Mouse (Mus musculus) layer of hippocampus, postnatal 10 days (tissue): ENCODE measurements around the gene Xbp1. TPM values are rescaled to one million over a fixed set of nuclear protein-coding genes. Genes with fewer than 3 reads are reported as not detected.
"Not testable (repeated sequence)": the region's sequence is repeated elsewhere in the genome, so short reads cannot be mapped to it uniquely, and the experiment has no call there.

Experiments
- DNase-seq, 2 experiments: peaks; one replicate each; pipeline ENCODE4 v3.0.0; 2021; ENCODE audit warnings: low spot score in 2 of 2
- long read RNA-seq: library from polyadenylated mRNA; stranded (forward); transcript quantifications from one replicate; pipeline ENCODE4 v2.0.0, GENCODE M21; 2023
- total RNA-seq, 2 experiments: library from RNA; stranded (reverse); gene quantifications; 2 replicates each; pipeline ENCODE4 v1.2.3; 2021

The Xbp1 gene
- 10 to 100 TPM; 63.6 to 65.1 TPM for total RNA-seq
- long read RNA-seq, transcript Xbp1-201 (5 exons, 2,129 nt), result major isoform, 119 of 131 reads
- long read RNA-seq, partial matches to known transcripts, result 1 of 131 reads
- long read RNA-seq, other reads (novel, unspliced or antisense), result 8 of 131 reads

DNA sequence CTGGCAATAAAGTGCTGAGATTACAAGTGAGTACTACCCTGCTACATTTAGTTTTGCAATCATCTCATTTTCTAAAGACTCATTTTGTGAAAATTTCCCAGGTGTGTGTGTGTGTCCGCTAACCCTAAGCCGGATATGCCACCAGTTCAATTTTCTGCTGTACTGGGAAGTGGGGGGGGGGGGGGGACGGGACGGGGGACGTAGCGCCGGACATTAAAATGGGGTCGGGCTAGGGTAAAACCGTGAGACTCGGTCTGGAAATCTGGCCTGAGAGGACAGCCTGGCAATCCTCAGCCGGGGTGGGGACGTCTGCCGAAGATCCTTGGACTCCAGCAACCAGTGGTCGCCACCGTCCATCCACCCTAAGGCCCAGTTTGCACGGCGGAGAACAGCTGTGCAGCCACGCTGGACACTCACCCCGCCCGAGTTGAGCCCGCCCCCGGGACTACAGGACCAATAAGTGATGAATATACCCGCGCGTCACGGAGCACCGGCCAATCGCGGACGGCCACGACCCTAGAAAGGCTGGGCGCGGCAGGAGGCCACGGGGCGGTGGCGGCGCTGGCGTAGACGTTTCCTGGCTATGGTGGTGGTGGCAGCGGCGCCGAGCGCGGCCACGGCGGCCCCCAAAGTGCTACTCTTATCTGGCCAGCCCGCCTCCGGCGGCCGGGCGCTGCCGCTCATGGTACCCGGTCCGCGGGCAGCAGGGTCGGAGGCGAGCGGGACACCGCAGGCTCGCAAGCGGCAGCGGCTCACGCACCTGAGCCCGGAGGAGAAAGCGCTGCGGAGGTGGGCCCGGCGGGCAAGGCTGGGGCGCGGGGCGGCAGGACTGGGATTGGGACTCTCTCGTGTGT, at the start of gene Xbp1:
TSS of gene Xbp1 (plus strand) at position 248 of the 854 bp plus-strand sequence.
- DNase-seq, result peak; percentile 96 to 98

DNA sequence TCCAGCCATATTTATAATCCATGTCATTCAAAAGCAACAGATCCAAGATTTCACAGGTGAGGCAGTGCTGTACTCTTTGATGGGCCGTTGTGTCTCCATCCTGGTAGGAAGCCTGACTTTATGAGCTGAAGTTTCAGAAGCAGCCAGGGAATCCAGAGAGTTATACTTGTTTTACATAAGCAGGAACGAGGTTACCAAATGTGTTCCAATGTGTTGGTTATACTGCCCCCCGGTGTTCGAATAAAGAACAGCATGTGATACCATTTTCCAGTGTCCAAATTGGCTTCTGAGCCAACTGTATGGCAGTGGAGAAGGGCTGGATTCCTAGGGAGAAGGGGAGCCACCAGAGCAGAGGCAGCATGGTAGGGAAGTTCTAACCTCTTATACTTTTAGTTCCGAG, 46.3 kb upstream of the Xbp1 start:
- peak; percentile 73 to 76 for DNase-seq

DNA sequence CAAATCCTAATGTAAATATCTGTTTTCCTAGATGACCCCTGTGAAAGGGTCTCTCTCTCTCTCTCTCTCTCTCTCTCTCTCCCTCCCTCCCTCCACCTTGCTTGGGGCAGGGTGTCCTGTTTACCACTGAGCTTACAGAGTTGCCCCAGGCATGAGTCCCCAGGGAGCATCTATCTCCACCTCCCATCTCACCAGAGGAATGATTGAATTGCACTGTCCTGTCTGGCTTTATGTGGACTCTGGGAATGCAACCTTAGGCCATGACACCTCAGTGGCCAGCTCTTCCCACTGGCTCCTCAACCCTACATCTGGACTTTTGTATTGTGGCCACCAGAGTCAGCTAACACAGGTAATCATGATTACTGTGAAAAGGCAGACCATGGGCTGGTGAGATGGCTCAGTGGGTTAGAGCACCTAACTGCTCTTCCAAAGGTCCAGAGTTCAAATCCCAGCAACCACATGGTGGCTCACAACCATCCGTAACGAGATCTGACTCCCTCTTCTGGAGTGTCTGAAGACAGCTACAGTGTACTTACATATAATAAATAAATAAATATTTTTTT, 44.8 kb upstream of the Xbp1 start:
- DNase-seq, result not testable (repeated sequence)

- no peak for DNase-seq
Observed at GRCm38 (mm10) chr11:5476806-5477205, 43.7 kb upstream of the Xbp1 start.

DNA sequence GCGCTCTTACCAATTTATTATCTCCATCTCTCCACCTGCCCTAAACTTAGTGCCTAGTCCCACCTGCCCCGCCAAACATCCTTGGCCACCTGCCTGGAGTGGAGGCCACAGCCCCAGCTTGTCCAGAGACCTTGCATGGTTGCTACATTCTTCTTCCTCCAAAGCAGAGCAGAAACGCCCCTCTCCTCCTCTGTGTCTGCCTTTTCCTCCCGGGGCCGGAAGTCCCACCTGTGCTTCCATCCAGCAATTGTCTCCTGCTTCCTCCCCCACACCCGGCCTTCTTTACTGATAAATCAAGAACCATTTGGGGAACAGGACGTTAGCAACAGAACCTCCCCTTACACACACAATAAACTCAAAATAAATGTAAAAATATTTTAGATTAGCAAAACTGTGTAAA, 42.3 kb upstream of the Xbp1 start:
- no peak for DNase-seq

- DNase-seq, result no peak
Observed at GRCm38 (mm10) chr11:5478831-5479230, 41.6 kb upstream of the Xbp1 start.

DNA sequence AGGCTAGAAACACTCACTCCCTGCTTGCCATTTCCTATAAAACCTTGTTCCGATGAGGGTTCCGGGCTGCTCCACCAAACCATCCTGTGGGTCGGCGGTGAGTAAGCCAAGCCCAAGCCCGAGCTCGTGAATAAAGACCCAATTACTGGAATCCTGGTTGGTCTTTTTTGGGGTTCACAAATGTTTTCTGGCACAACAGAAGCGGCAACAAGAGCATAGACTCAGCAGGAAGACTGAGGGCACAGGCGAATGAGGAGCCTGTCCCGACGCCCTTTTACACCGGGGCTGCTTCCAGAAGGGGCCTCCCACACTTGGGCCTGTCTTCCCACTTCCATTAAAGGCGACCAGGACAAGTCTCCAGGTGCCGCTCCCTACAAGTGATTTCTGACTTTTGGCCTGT, 37.9 kb upstream of the Xbp1 start:
- no peak for DNase-seq

- DNase-seq, result peak; percentile 88 to 90
Observed at GRCm38 (mm10) chr11:5485193-5486011, 35.1 kb upstream of the Xbp1 start.

GRCm38 (mm10) chr11:5489433-5489832, 31.0 kb upstream of the Xbp1 start:
- not testable (repeated sequence) for DNase-seq

- no peak for DNase-seq
Observed at GRCm38 (mm10) chr11:5490989-5491656, 29.3 kb upstream of the Xbp1 start.

GRCm38 (mm10) chr11:5491912-5492311, 28.5 kb upstream of the Xbp1 start:
- no peak for DNase-seq

DNA sequence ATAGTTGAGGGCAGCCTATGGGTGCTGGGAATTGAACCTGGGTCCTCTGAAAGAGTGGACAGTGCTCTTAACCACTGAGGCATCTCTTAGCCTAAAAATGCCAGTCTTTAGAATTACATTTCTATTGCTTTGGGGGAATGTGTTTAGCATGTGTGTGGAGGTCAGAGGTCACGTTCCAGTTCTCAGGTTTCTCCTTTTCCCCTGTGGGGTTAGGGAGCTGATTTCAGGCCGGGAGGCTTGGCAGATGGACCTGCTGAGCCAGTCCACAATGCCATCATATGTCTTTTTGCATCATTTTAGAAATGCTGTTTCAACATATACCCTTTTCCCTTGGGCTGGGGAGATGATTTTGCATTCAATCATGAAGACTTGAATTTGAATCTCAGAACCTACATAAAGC, 26.6 kb upstream of the Xbp1 start:
- DNase-seq, result no peak

GRCm38 (mm10) chr11:5495286-5495832, 25.1 kb upstream of the Xbp1 start:
- no peak for DNase-seq

GRCm38 (mm10) chr11:5495906-5496305, 24.6 kb upstream of the Xbp1 start:
- DNase-seq, result no peak

GRCm38 (mm10) chr11:5496559-5497248, 23.8 kb upstream of the Xbp1 start:
- DNase-seq, result no peak

DNA sequence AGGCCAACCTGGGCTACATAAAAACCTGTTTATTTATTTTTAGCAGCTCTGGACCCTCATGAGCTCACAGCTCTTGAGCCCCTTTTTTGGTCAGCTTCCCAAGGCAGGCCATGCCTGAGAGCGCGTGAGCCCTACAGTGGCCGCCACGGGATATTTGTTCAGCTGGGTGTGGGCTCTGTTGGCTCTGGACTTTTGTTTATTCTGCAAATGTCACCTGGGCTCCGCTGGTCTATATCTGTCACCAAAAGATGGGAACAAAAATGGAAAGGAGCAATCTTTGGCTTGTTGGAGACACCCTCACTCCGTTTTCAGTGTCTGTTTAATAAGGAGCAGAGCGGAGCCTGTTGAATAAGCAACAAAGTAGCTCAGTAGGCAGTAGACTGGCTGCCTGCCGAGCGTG, 22.0 kb upstream of the Xbp1 start:
- no peak for DNase-seq

DNA sequence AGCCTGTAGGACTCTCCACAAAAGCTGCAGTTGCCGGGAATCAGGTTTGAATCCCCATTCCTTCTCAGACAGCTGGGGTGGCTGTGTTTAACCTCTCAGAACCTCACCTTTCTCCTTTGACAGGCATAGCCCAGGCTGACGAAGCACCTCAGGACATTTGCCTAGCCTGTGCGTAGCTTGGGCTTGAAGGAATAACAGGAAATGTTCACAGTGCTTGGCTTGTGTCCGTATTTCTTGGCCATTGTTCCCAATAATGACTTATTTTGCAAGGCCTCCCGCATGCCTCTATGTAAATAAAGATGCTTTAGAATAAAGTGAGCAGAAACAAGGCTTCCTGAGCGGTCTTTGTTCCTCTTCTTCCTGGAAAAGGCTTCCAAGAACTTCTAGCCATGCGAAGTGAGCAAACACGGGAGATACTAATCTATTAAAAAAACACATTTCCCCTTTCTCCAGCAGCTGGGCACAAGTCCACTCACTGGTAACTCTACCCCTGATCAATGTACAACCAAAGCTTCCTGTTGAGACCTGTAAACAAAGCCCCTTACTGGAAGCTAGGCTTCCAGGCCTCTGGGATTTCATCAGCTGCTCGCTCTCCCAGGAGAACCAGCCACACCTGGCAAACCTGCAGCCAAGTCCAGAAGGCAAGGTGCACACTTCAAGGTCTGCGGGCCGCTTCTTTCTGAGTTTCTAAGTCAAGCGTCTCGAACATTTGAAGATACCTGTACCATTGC, 21.4 kb upstream of the Xbp1 start:
- DNase-seq, result no peak

DNA sequence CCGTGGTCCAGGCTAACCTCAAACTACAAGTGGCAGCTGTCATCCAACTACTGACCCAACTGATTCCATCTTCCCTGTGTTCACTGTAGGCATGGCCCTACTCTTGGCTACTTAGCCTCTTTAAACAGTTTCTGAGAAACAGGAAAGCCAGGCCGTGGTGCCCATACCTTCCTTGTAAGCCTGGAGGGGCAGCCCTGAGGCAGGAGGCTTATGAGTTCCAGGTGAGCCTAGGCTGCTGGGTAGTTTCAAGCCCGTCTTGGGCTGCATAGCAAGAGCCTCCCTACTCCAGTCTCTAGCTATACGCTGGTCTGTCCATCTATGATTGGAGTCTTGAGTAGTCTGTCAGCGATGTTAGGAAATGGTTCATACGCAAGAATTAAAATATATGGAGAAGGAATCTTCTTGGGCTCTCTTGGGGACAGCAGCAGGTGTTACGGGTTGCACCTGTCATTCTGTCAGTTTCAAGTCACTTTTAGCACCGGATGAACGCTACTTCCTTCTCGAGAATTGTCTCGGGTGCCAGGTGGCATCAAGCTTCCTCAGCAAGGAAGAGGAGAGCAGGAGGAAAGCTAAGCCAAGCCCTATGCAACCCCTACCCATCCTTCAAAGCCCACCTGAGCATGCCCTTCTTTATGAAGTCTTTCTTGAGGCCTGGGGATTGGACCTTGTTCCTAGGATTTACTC, 20.4 kb upstream of the Xbp1 start:
- DNase-seq, result no peak
